Mouse (Mus musculus): ENCODE results near the gene Mettl7a2. TPM values are rescaled to one million over a fixed set of nuclear protein-coding genes. Genes with fewer than 3 reads are reported as not detected.

The Mettl7a2 gene
- total RNA-seq, 1 experiment = 1.4 TPM

- H3K9me3 ChIP-seq (ENCODE audit: control insufficient read depth, insufficient read depth, low read depth, low read length) = no peaks in the 10 kb centered on the region
- H3K4me3 ChIP-seq (ENCODE audit: insufficient read depth in 1 of 2, low read depth in 1 of 2, low read length in 2 of 2, poor library complexity in 1 of 2, severe bottlenecking in 1 of 2) = no peak overlapping the region
- H3K4me1 ChIP-seq (ENCODE audit: control insufficient read depth in 2 of 2, insufficient read depth in 2 of 2, low read length in 2 of 2, poor library complexity in 1 of 2) = peaks cover 2 to 4% of the 10 kb centered on the region in 2 experiments; a peak in 2 of 4 replicates
- in situ Hi-C loops (cut with MboI; ENCODE audit: low sequenced_read_pairs in 2 of 2, unreplicated experiment in 2 of 2) = no loop called here
- H3K27ac ChIP-seq (ENCODE audit: insufficient read depth, low read depth, low read length, poor library complexity, severe bottlenecking) = no peak overlapping the region
- H3K36me3 ChIP-seq (ENCODE audit: control insufficient read depth, insufficient read depth, low read length, poor library complexity, severe bottlenecking) = peaks cover 37% of the 10 kb centered on the region
- no peak for TF ChIP-seq CHD2 (IDR thresholded peaks at IDR 0.05; ENCODE audit: low read depth, low read length)
- DNase-seq (ENCODE audit: low read depth, low spot score) = no peak
- no peak overlapping the region for H3K9ac ChIP-seq (ENCODE audit: insufficient read depth, low read depth, low read length, poor library complexity, severe bottlenecking)
Observed at GRCm38 (mm10) chr15:100395561-100395960, 42.6 kb downstream of the Mettl7a2 start.

GRCm38 (mm10) chr15:100400592-100401250 is 47.7 kb downstream of the Mettl7a2 start:
- in situ Hi-C loops (cut with MboI; ENCODE audit: low sequenced_read_pairs in 2 of 2, unreplicated experiment in 2 of 2) = no loop called here
- no peak for DNase-seq (ENCODE audit: low read depth, low spot score)

GRCm38 (mm10) chr15:100401811-100402210 is 48.8 kb downstream of the Mettl7a2 start:
- no peak for DNase-seq (ENCODE audit: low read depth, low spot score)
- Histone ChIP-seq H3K9ac (ENCODE audit: insufficient read depth, low read depth, low read length, poor library complexity, severe bottlenecking) (no peak overlapping the region), H3K4me3 (ENCODE audit: insufficient read depth in 1 of 2, low read depth in 1 of 2, low read length in 2 of 2, poor library complexity in 1 of 2, severe bottlenecking in 1 of 2) (no peak overlapping the region), H3K36me3 (ENCODE audit: control insufficient read depth, insufficient read depth, low read length, poor library complexity, severe bottlenecking) (peaks cover 47% of the 10 kb centered on the region), H3K4me1 (ENCODE audit: control insufficient read depth in 2 of 2, insufficient read depth in 2 of 2, low read length in 2 of 2, poor library complexity in 1 of 2) (no peaks in the 10 kb centered on the region), H3K27ac (ENCODE audit: insufficient read depth, low read depth, low read length, poor library complexity, severe bottlenecking) (no peak overlapping the region), H3K9me3 (ENCODE audit: control insufficient read depth, insufficient read depth, low read depth, low read length) (no peaks in the 10 kb centered on the region)
- in situ Hi-C loops (cut with MboI; ENCODE audit: low sequenced_read_pairs in 2 of 2, unreplicated experiment in 2 of 2) = no loop called here
- no peak for TF ChIP-seq HCFC1 (IDR thresholded peaks at IDR 0.05; ENCODE audit: borderline replicate concordance, insufficient read depth, low read length)
- TF ChIP-seq MAFK (IDR thresholded peaks at IDR 0.05; ENCODE audit: insufficient read depth, low read depth, low read length) = no peak
- no peak for TF ChIP-seq ZC3H11A (IDR thresholded peaks at IDR 0.05; ENCODE audit: borderline replicate concordance, low read depth, low read length)
- TF ChIP-seq ZNF384 (IDR thresholded peaks at IDR 0.05; ENCODE audit: low read depth, low read length) = no peak
- no peak for TF ChIP-seq CHD2 (IDR thresholded peaks at IDR 0.05; ENCODE audit: low read depth, low read length)

More at GRCm38 (mm10) chr15:100400592-100401250, 47.7 kb downstream of the Mettl7a2 start:
- no peak for TF ChIP-seq HCFC1 (IDR thresholded peaks at IDR 0.05; ENCODE audit: borderline replicate concordance, insufficient read depth, low read length)
- H3K4me1 ChIP-seq (ENCODE audit: control insufficient read depth in 2 of 2, insufficient read depth in 2 of 2, low read length in 2 of 2, poor library complexity in 1 of 2) = no peaks in the 10 kb centered on the region
- peaks cover 49% of the 10 kb centered on the region for H3K36me3 ChIP-seq (ENCODE audit: control insufficient read depth, insufficient read depth, low read length, poor library complexity, severe bottlenecking)
- no peak overlapping the region for H3K4me3 ChIP-seq (ENCODE audit: insufficient read depth in 1 of 2, low read depth in 1 of 2, low read length in 2 of 2, poor library complexity in 1 of 2, severe bottlenecking in 1 of 2)
- no peaks in the 10 kb centered on the region for H3K9me3 ChIP-seq (ENCODE audit: control insufficient read depth, insufficient read depth, low read depth, low read length)
- no peak overlapping the region for H3K27ac ChIP-seq (ENCODE audit: insufficient read depth, low read depth, low read length, poor library complexity, severe bottlenecking)
- H3K9ac ChIP-seq (ENCODE audit: insufficient read depth, low read depth, low read length, poor library complexity, severe bottlenecking) = no peak overlapping the region

- no peaks in the 10 kb centered on the region for H3K9me3 ChIP-seq (ENCODE audit: control insufficient read depth, insufficient read depth, low read depth, low read length)
- no peak overlapping the region for H3K9ac ChIP-seq (ENCODE audit: insufficient read depth, low read depth, low read length, poor library complexity, severe bottlenecking)
- DNase-seq (ENCODE audit: low read depth, low spot score) = no peak
- no peak overlapping the region for H3K27ac ChIP-seq (ENCODE audit: insufficient read depth, low read depth, low read length, poor library complexity, severe bottlenecking)
- in situ Hi-C loops (cut with MboI; ENCODE audit: low sequenced_read_pairs in 2 of 2, unreplicated experiment in 2 of 2) = no loop called here
- H3K4me1 ChIP-seq (ENCODE audit: control insufficient read depth in 2 of 2, insufficient read depth in 2 of 2, low read length in 2 of 2, poor library complexity in 1 of 2) = no peaks in the 10 kb centered on the region
- no peak overlapping the region for H3K4me3 ChIP-seq (ENCODE audit: insufficient read depth in 1 of 2, low read depth in 1 of 2, low read length in 2 of 2, poor library complexity in 1 of 2, severe bottlenecking in 1 of 2)
- no peak for TF ChIP-seq HCFC1 (IDR thresholded peaks at IDR 0.05; ENCODE audit: borderline replicate concordance, insufficient read depth, low read length)
- TF ChIP-seq ZNF384 (IDR thresholded peaks at IDR 0.05; ENCODE audit: low read depth, low read length) = no peak
- TF ChIP-seq ZC3H11A (IDR thresholded peaks at IDR 0.05; ENCODE audit: borderline replicate concordance, low read depth, low read length) = no peak
- TF ChIP-seq MAFK (IDR thresholded peaks at IDR 0.05; ENCODE audit: insufficient read depth, low read depth, low read length) = no peak
- TF ChIP-seq CHD2 (IDR thresholded peaks at IDR 0.05; ENCODE audit: low read depth, low read length) = no peak
- peaks cover 47% of the 10 kb centered on the region for H3K36me3 ChIP-seq (ENCODE audit: control insufficient read depth, insufficient read depth, low read length, poor library complexity, severe bottlenecking)
Observed at GRCm38 (mm10) chr15:100402347-100402746, 49.3 kb downstream of the Mettl7a2 start.

- TF ChIP-seq ZC3H11A (IDR thresholded peaks at IDR 0.05; ENCODE audit: borderline replicate concordance, low read depth, low read length) = no peak
- no peak for TF ChIP-seq ZNF384 (IDR thresholded peaks at IDR 0.05; ENCODE audit: low read depth, low read length)
- no peak for TF ChIP-seq HCFC1 (IDR thresholded peaks at IDR 0.05; ENCODE audit: borderline replicate concordance, insufficient read depth, low read length)
- TF ChIP-seq CHD2 (IDR thresholded peaks at IDR 0.05; ENCODE audit: low read depth, low read length) = no peak
- no peak for TF ChIP-seq MAFK (IDR thresholded peaks at IDR 0.05; ENCODE audit: insufficient read depth, low read depth, low read length)
- in situ Hi-C loops (cut with MboI; ENCODE audit: low sequenced_read_pairs in 2 of 2, unreplicated experiment in 2 of 2) = no loop called here
Observed at GRCm38 (mm10) chr15:100402798-100403197, 49.8 kb downstream of the Mettl7a2 start.

More at GRCm38 (mm10) chr15:100402798-100403197, 49.8 kb downstream of the Mettl7a2 start:
- no peak for DNase-seq (ENCODE audit: low read depth, low spot score)
- no peak overlapping the region for H3K4me3 ChIP-seq (ENCODE audit: insufficient read depth in 1 of 2, low read depth in 1 of 2, low read length in 2 of 2, poor library complexity in 1 of 2, severe bottlenecking in 1 of 2)
- H3K9ac ChIP-seq (ENCODE audit: insufficient read depth, low read depth, low read length, poor library complexity, severe bottlenecking) = no peak overlapping the region
- H3K36me3 ChIP-seq (ENCODE audit: control insufficient read depth, insufficient read depth, low read length, poor library complexity, severe bottlenecking) = peaks cover 42% of the 10 kb centered on the region
- no peaks in the 10 kb centered on the region for H3K9me3 ChIP-seq (ENCODE audit: control insufficient read depth, insufficient read depth, low read depth, low read length)
- H3K27ac ChIP-seq (ENCODE audit: insufficient read depth, low read depth, low read length, poor library complexity, severe bottlenecking) = no peak overlapping the region
- H3K4me1 ChIP-seq (ENCODE audit: control insufficient read depth in 2 of 2, insufficient read depth in 2 of 2, low read length in 2 of 2, poor library complexity in 1 of 2) = no peaks in the 10 kb centered on the region

Measured in ES-E14 (cell line).